Mouse (Mus musculus) heart, adult 2 months (tissue): ENCODE data around the gene Prss16. TPM values are rescaled to one million over a fixed set of nuclear protein-coding genes. Genes with fewer than 3 reads are reported as not detected.

Experiments
- DNase-seq, 2 experiments: peaks; one replicate each; pipeline ENCODE4 v3.0.0; 2021
- H3K27ac ChIP-seq: fragments of 200-600 bp; 2 replicates; pipeline ENCODE4 v1.8.1; 2022
- H3K27me3 ChIP-seq: fragments of 200-500 bp; 2 replicates; pipeline ENCODE4 v1.6.1; 2012; ENCODE audit warnings: mild to moderate bottlenecking, low read length, inconsistent platforms, mixed read lengths; ENCODE audit not compliant: control insufficient read depth, insufficient read depth
- H3K36me3 ChIP-seq: fragments of 200-500 bp; 2 replicates; pipeline ENCODE4 v1.6.1; 2012; ENCODE audit warnings: low read length, inconsistent platforms; ENCODE audit not compliant: control insufficient read depth, insufficient read depth
- H3K4me1 ChIP-seq: fragments of 200-500 bp; 2 replicates; pipeline ENCODE4 v1.6.1; 2011; ENCODE audit warnings: low read length; ENCODE audit not compliant: control insufficient read depth, insufficient read depth
- H3K4me3 ChIP-seq: fragments of 200-600 bp; 2 replicates; pipeline ENCODE4 v1.8.1; 2022
- H3K79me2 ChIP-seq: fragments of 200-500 bp; replicated peaks from 2 replicates; pipeline ENCODE4 v1.6.1; 2012; ENCODE audit warnings: mild to moderate bottlenecking, inconsistent platforms, low read length, moderate library complexity, mixed read lengths; ENCODE audit not compliant: control insufficient read depth, insufficient read depth
- H3K9ac ChIP-seq: fragments of 200-500 bp; 2 replicates; pipeline ENCODE4 v1.6.1; 2012; ENCODE audit warnings: low read depth, mild to moderate bottlenecking, control low read depth, inconsistent platforms, low read length, mixed read lengths
- CTCF ChIP-seq: fragments of 200-600 bp; IDR thresholded peaks from 2 replicates; pipeline ENCODE4 v1.8.1; 2022; ENCODE audit warnings: antibody characterized with exemption, mild to moderate bottlenecking, moderate library complexity
- EP300 ChIP-seq: fragments of 200-500 bp; IDR thresholded peaks from 2 replicates; pipeline ENCODE4 v1.6.1; 2011; ENCODE audit warnings: low read depth, low read length, control low read depth; ENCODE audit not compliant: insufficient read depth
- POLR2A ChIP-seq: fragments of 200-500 bp; IDR thresholded peaks from 2 replicates; pipeline ENCODE4 v1.6.1; 2011; ENCODE audit warnings: mild to moderate bottlenecking, low read depth, low read length, control low read depth; ENCODE audit not compliant: insufficient read depth
- WGBS: fragments of 180-500 bp; shearing (Covaris S2); methylation state at CpG from one replicate; pipeline ENCODE4 v1.1.7; 2018; 5-methylcytosine and 5-hydroxymethylcytosine counted together
- intact Hi-C: fragments of 180-260 bp; cut with DNase I; formaldehyde crosslinking; loops from one replicate; pipeline ENCODE4 v1.15.1; 2025
- polyA plus RNA-seq: library from polyadenylated mRNA; depleted of rRNA; stranded (reverse); fragments of >200 nt; gene quantifications from 2 replicates; pipeline ENCODE4 v1.2.3, GENCODE M21; 2012
- total RNA-seq, 2 experiments: library from RNA; stranded (reverse); gene quantifications; 2 replicates each; pipeline ENCODE4 v1.2.3; 2021

Gene Prss16
- total and polyA plus RNA-seq, 3 experiments, result not detected

GRCm38 (mm10) chr13:22022241-22022640, 12.7 kb upstream of the Prss16 start:
- no peaks in the 10 kb centered on the region for H3K79me2 ChIP-seq
- peak; percentile 86 to 90 for DNase-seq
- H3K9ac ChIP-seq, result peak overlapping the region; percentile 66; the same call in 1 of the 2 replicates
- no peaks in the 10 kb centered on the region; the same call in 1 of the 2 replicates for H3K4me1 ChIP-seq
- peak overlapping the region; percentile 58 for H3K4me3 ChIP-seq
- no peaks in the 10 kb centered on the region for H3K27me3 ChIP-seq
- no peak overlapping the region; the same call in 1 of the 2 replicates for H3K27ac ChIP-seq
- WGBS, result 2% methylated on average over 9 of the region's 9 CpGs
- TF ChIP-seq CTCF (no peak), EP300 (0 out of 2 replicates have a peak, but pooled peaks have one; percentile 63)
- intact Hi-C loops, result loop anchor here (5.0 to 10.0 kb wide), 4 partner anchors 167 to 1415 kb away; no protein-coding TSS in a partner anchor
- no peaks in the 10 kb centered on the region for H3K36me3 ChIP-seq

DNA sequence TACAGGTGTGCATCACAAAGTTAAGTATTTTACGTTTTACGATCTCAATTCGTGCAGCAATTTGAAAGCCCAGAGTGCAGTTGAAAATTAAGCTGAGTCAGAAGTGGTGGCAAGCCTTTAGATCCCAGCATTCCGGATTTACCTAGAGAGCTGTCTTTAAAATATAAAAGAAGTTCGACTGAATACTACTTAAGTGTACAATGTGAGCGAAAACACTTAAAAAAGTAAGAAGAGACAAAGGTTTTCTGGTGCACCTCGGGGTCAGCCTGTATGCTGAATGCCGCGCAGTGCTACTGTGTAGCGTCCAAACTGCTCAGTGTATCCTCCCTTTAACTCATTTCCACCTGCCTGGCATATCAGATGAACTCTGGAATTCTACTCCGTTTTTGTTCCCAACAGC, 12.0 kb upstream of the Prss16 start:
- DNase-seq, result no peak
- H3K36me3 ChIP-seq, result no peaks in the 10 kb centered on the region
- H3K4me3 ChIP-seq, result peak overlapping the region; percentile 58
- H3K27me3 ChIP-seq, result no peaks in the 10 kb centered on the region
- H3K4me1 ChIP-seq, result no peaks in the 10 kb centered on the region; the same call in 1 of the 2 replicates
- peak overlapping the region; percentile 66 for H3K9ac ChIP-seq
- no peaks in the 10 kb centered on the region for H3K79me2 ChIP-seq
- no peak for TF ChIP-seq EP300
- no peak for TF ChIP-seq POLR2A
- no peak for TF ChIP-seq CTCF
- H3K27ac ChIP-seq, result peak overlapping the region; percentile 49
- 2% methylated on average over 11 of the region's 11 CpGs for WGBS
- intact Hi-C loops, result loop anchor here (2.0 to 10.0 kb wide), 6 partner anchors 47 to 1416 kb away; no protein-coding TSS in a partner anchor

GRCm38 (mm10) chr13:22020901-22021339, 11.4 kb upstream of the Prss16 start:
- H3K27ac ChIP-seq, result no peak overlapping the region; the same call in 1 of the 2 replicates
- intact Hi-C loops, result loop anchor here (2.0 to 10.0 kb wide), 6 partner anchors 46 to 1416 kb away; no protein-coding TSS in a partner anchor
- no peaks in the 10 kb centered on the region for H3K27me3 ChIP-seq
- no peaks in the 10 kb centered on the region for H3K36me3 ChIP-seq
- 3% methylated on average over 8 of the region's 8 CpGs for WGBS
- H3K79me2 ChIP-seq, result no peaks in the 10 kb centered on the region
- H3K4me1 ChIP-seq, result no peaks in the 10 kb centered on the region; the same call in 1 of the 2 replicates
- TF ChIP-seq POLR2A, result no peak
- TF ChIP-seq EP300, result 0 out of 2 replicates have a peak, but pooled peaks have one; percentile 51
- no peak for TF ChIP-seq CTCF
- H3K4me3 ChIP-seq, result peak overlapping the region; percentile 58
- peak; percentile 80 to 85 for DNase-seq
- H3K9ac ChIP-seq, result peak overlapping the region; percentile 66; the same call in 1 of the 2 replicates

DNA sequence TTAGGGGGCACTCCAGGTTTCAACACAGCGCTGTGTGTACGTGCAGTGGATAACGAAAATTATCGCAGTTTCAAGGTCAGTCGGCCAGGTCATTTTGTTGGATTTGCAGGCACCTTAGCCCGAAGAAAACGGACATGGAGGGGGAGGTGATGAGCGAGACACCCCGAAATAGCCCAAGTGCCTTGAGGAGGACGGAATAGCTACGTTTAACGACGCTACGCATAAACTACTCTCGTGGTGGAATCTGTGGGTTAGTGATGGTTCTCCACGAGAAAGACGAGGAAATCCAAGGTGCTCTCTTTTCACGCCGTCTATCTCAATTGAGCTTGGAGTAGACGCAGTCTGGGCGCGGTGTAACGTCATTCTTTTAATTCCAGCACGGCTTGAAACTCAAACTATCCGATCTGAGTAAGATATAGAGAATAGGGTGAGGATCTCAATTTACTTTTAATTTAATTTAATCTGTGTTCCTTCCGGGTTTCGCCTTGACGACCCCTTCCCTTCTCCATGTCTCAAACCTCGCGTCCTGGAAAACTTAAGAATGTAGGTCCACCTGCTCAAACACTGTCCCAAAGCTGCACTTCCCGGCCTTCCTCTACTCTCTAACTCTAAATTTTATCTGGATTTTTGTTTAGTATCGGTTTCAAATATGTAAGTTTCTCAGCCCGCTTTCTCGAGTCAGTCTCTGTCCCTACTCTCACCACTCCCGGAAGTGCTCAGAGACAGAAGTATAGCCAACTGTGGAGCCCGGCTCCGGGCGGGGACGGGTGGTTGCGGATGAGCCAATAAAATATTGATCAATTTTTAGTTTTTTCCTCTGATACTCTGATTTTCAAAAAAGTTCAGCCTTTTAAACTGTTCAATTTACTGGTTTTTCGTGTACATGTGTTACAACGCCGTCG, 10.6 kb upstream of the Prss16 start:
- peak overlapping the region; percentile 51 for H3K9ac ChIP-seq
- H3K79me2 ChIP-seq, result no peaks in the 10 kb centered on the region
- WGBS, result 3% methylated on average over 44 of the region's 44 CpGs
- no peak overlapping the region; the same call in 1 of the 2 replicates for H3K27ac ChIP-seq
- intact Hi-C loops, result loop anchor here (2.0 to 10.0 kb wide), 6 partner anchors 45 to 1417 kb away; no protein-coding TSS in a partner anchor
- no peak for TF ChIP-seq CTCF
- no peak for TF ChIP-seq EP300
- TF ChIP-seq POLR2A, result no peak
- DNase-seq, result peak; percentile 46 to 48
- H3K4me3 ChIP-seq, result peak overlapping the region; percentile 58
- H3K27me3 ChIP-seq, result peaks cover under 1% of the 10 kb centered on the region; the same call in 1 of the 2 replicates
- H3K4me1 ChIP-seq, result no peaks in the 10 kb centered on the region; the same call in 1 of the 2 replicates
- no peaks in the 10 kb centered on the region; the same call in 1 of the 2 replicates for H3K36me3 ChIP-seq

GRCm38 (mm10) chr13:22015479-22016450, 6.2 kb upstream of the Prss16 start:
- 17% methylated on average over 27 of the region's 27 CpGs for WGBS
- Histone ChIP-seq H3K4me3 (peak overlapping the region; percentile 31), H3K4me1 (no peaks in the 10 kb centered on the region; the same call in 1 of the 2 replicates), H3K9ac (no peak overlapping the region), H3K27ac (no peak overlapping the region), H3K36me3 (no peaks in the 10 kb centered on the region; the same call in 1 of the 2 replicates), H3K27me3 (peaks cover 7% of the 10 kb centered on the region), H3K79me2 (no peaks in the 10 kb centered on the region)
- intact Hi-C loops, result loop anchor here (2.0 kb wide), 1 partner anchor 21 kb away; no protein-coding TSS in a partner anchor
- TF ChIP-seq EP300 (0 out of 2 replicates have a peak, but pooled peaks have one; percentile 42), POLR2A (no peak), CTCF (peak; percentile 59)
- DNase-seq, result peak; percentile 74 to 80
